Mouse (Mus musculus) kidney, postnatal 0 days (tissue): Measurements from ENCODE around the gene Col4a2. TPM values are rescaled to one million over a fixed set of nuclear protein-coding genes. Genes with fewer than 3 reads are reported as not detected.

ENCODE experiments used
- ATAC-seq: fragments of 200-750 bp; cut with Nextera tagmentation; replicated peaks from 2 replicates; pipeline ENCODE4 v1.8.0; 2017; ENCODE audit warnings: low read depth, moderate number of reproducible peaks, moderate TSS enrichment, moderate library complexity; ENCODE audit not compliant: low FRiP score
- DNase-seq: peaks from one replicate; pipeline ENCODE4 v3.0.0-alpha.2; 2016; ENCODE audit warnings: low spot score
- H3K27ac ChIP-seq: fragments of 300-500 bp; sonication (generic); 2 replicates; pipeline ENCODE4 v1.5.1; 2014; ENCODE audit warnings: mild to moderate bottlenecking
- H3K27me3 ChIP-seq: fragments of 300-500 bp; sonication (generic); 2 replicates; pipeline ENCODE4 v1.6.1; 2014; ENCODE audit warnings: low read length, mixed read lengths; ENCODE audit not compliant: insufficient read depth
- H3K36me3 ChIP-seq: fragments of 300-500 bp; sonication (generic); 2 replicates; pipeline ENCODE4 v1.6.1; 2014; ENCODE audit warnings: low read length, mixed read lengths; ENCODE audit not compliant: insufficient read depth
- H3K4me1 ChIP-seq: fragments of 300-500 bp; sonication (generic); replicated peaks from 2 replicates; pipeline ENCODE4 v1.6.1; 2014; ENCODE audit warnings: antibody characterized with exemption, low read length, mixed read lengths; ENCODE audit not compliant: insufficient read depth
- H3K4me2 ChIP-seq: fragments of 300-500 bp; sonication (generic); 2 replicates; pipeline ENCODE4 v1.6.1; 2014; ENCODE audit warnings: mild to moderate bottlenecking, low read length, moderate library complexity, mixed read lengths
- H3K4me3 ChIP-seq: fragments of 300-500 bp; sonication (generic); replicated peaks from 2 replicates; pipeline ENCODE4 v1.5.1; 2014; ENCODE audit warnings: low read depth, low read length
- H3K9ac ChIP-seq: fragments of 300-500 bp; sonication (generic); 2 replicates; pipeline ENCODE4 v1.6.1; 2014; ENCODE audit warnings: low read depth, low read length
- H3K9me3 ChIP-seq: fragments of 300-500 bp; sonication (generic); replicated peaks from 2 replicates; pipeline ENCODE4 v1.6.1; 2016; ENCODE audit warnings: low read length, inconsistent platforms, mixed read lengths
- CTCF ChIP-seq: IDR thresholded peaks from 2 replicates; pipeline ENCODE4 v1.5.1; 2016; ENCODE audit warnings: antibody characterized with exemption, low read depth, mild to moderate bottlenecking, moderate library complexity
- WGBS: fragments of 180-500 bp; shearing (Covaris S2); extraction: QIAGEN DNeasy Blood & Tissue Kit; methylation state at CpG from one replicate; pipeline ENCODE4 v1.1.7; 2014; 5-methylcytosine and 5-hydroxymethylcytosine counted together
- polyA plus RNA-seq: library from polyadenylated mRNA; unstranded; fragments of >200 nt; fragmentation: Nextera tagmentation; extraction: Ambion mirVana; gene quantifications from 2 replicates; pipeline ENCODE4 v1.2.1, GENCODE M21; 2015

Gene Col4a2
- 139 and 140 TPM in 2 replicates for polyA plus RNA-seq

DNA sequence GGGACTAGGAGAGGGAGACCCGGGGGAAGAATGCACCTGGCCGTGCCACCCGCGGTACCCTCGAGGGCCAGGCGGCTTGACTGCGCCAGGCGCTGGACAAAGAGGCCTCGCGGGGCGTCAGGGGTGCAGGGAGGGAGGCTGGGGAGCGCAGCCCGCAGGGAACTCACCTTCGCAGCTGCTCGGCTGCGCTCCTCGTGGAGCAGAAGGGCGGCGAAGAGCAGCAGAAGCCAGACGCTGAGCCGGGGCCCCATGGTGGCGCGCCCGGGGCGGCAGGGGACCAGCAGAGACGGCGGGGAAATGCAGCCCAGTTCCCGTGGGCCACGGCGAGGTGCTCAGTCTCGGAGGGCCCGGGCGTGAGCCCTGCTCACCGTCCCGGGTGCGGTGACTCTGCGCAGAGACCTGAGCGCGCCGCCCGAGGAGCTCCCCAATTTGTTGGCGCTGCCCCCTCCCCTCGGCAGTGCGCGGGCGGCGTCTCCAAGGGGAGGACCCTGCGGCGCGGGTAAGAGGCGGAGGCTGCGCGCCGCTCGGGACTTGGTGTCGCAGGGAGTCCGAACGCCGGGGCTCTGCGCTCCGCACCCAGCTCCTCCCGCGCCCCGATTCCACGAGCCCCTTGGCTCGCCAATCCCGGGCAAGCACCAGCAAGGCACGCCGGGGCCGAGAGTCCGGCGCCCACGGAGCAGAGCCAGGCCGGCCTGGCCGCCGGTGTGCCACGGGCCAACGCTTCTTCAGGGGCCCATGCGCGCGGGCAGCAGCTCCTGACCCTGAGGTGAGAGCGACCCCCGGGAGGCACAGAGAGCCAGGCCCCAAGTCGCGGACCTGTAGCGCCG is at the start of gene Col4a2, which contains the start of gene Col4a1:
Gene Col4a2, plus strand, starts transcription at position 457 of the 827 bp plus-strand sequence.
Gene Col4a1, minus strand, starts transcription at position 478 of the 827 bp plus-strand sequence.
- DNase-seq (peak; percentile 91), ATAC-seq (peak; percentile 48)
- peaks cover 65% of the 10 kb centered on the region for H3K4me1 ChIP-seq
- peak within 1 kb of the TSS; percentile 96 for H3K9ac ChIP-seq
- peaks cover 10% of the 10 kb centered on the region; the same call in 1 of the 2 replicates for H3K36me3 ChIP-seq
- H3K27ac ChIP-seq: peak within 1 kb of the TSS; percentile 96
- H3K4me2 ChIP-seq: peak within 1 kb of the TSS; percentile 76
- no peaks in the 10 kb centered on the region for H3K27me3 ChIP-seq
- H3K9me3 ChIP-seq: no peaks in the 10 kb centered on the region
- WGBS: under 1% methylated on average over 76 of the region's 87 CpGs
- TF ChIP-seq CTCF: no peak
- H3K4me3 ChIP-seq: peak within 1 kb of the TSS; percentile 94

GRCm38 (mm10) chr8:11263848-11264247 is 48.8 kb upstream of the Col4a2 start:
- TF ChIP-seq CTCF: no peak
- peaks cover 13% of the 10 kb centered on the region; the same call in 1 of the 2 replicates for H3K36me3 ChIP-seq
- WGBS: 64% methylated on average over 6 of the region's 6 CpGs
- no peak overlapping the region for H3K4me3 ChIP-seq
- H3K9ac ChIP-seq: no peak overlapping the region
- no peak overlapping the region for H3K4me2 ChIP-seq
- peak overlapping the region; percentile 54; the same call in 1 of the 2 replicates for H3K27ac ChIP-seq
- ATAC-seq (no peak), DNase-seq (no peak)
- H3K4me1 ChIP-seq: peaks cover 50% of the 10 kb centered on the region
- H3K9me3 ChIP-seq: no peaks in the 10 kb centered on the region
- no peaks in the 10 kb centered on the region for H3K27me3 ChIP-seq

GRCm38 (mm10) chr8:11265971-11266370 is 46.6 kb upstream of the Col4a2 start:
- DNase-seq (no peak), ATAC-seq (no peak)
- peaks cover 13% of the 10 kb centered on the region; the same call in 1 of the 2 replicates for H3K36me3 ChIP-seq
- H3K9me3 ChIP-seq: no peaks in the 10 kb centered on the region
- H3K9ac ChIP-seq: no peak overlapping the region
- no peak overlapping the region for H3K4me3 ChIP-seq
- no peak for TF ChIP-seq CTCF
- H3K4me2 ChIP-seq: no peak overlapping the region
- no peak overlapping the region for H3K27ac ChIP-seq
- H3K4me1 ChIP-seq: peaks cover 41% of the 10 kb centered on the region
- 87% methylated on average over 3 of the region's 3 CpGs for WGBS
- no peaks in the 10 kb centered on the region for H3K27me3 ChIP-seq

- H3K27ac ChIP-seq: no peak overlapping the region
- H3K4me3 ChIP-seq: no peak overlapping the region
- H3K27me3 ChIP-seq: no peaks in the 10 kb centered on the region
- H3K9me3 ChIP-seq: no peaks in the 10 kb centered on the region
- DNase-seq (no peak), ATAC-seq (no peak)
- no peak overlapping the region for H3K9ac ChIP-seq
- H3K4me2 ChIP-seq: no peak overlapping the region
- H3K4me1 ChIP-seq: peaks cover 39% of the 10 kb centered on the region; the same call in 1 of the 2 replicates
- no peak for TF ChIP-seq CTCF
- 90% methylated on average over 2 of the region's 2 CpGs for WGBS
- H3K36me3 ChIP-seq: peaks cover 10% of the 10 kb centered on the region; the same call in 1 of the 2 replicates
Measured at GRCm38 (mm10) chr8:11266471-11266870, 46.1 kb upstream of the Col4a2 start.

GRCm38 (mm10) chr8:11268753-11269152 is 43.9 kb upstream of the Col4a2 start:
- DNase-seq (no peak), ATAC-seq (no peak)
- Histone ChIP-seq H3K4me3 (no peak overlapping the region), H3K9me3 (no peaks in the 10 kb centered on the region), H3K27me3 (no peaks in the 10 kb centered on the region), H3K27ac (no peak overlapping the region), H3K4me2 (no peak overlapping the region), H3K9ac (no peak overlapping the region), H3K4me1 (peaks cover 30% of the 10 kb centered on the region; the same call in 1 of the 2 replicates), H3K36me3 (peaks cover 15% of the 10 kb centered on the region; the same call in 1 of the 2 replicates)
- TF ChIP-seq CTCF: no peak
- WGBS: 69% methylated on average over 6 of the region's 6 CpGs

GRCm38 (mm10) chr8:11270826-11271225 is 41.8 kb upstream of the Col4a2 start:
- TF ChIP-seq CTCF: no peak
- Histone ChIP-seq H3K4me3 (no peak overlapping the region), H3K9ac (no peak overlapping the region), H3K4me2 (no peak overlapping the region), H3K4me1 (peaks cover 22% of the 10 kb centered on the region; the same call in 1 of the 2 replicates), H3K9me3 (no peaks in the 10 kb centered on the region), H3K27me3 (no peaks in the 10 kb centered on the region), H3K27ac (no peak overlapping the region), H3K36me3 (peaks cover 15% of the 10 kb centered on the region; the same call in 1 of the 2 replicates)
- no peak for DNase-seq
- no peak for ATAC-seq
- WGBS: 49% methylated on average over 6 of the region's 6 CpGs
